ENCODE assay signal across 8 mouse cellular contexts in the genomic region with DNA sequence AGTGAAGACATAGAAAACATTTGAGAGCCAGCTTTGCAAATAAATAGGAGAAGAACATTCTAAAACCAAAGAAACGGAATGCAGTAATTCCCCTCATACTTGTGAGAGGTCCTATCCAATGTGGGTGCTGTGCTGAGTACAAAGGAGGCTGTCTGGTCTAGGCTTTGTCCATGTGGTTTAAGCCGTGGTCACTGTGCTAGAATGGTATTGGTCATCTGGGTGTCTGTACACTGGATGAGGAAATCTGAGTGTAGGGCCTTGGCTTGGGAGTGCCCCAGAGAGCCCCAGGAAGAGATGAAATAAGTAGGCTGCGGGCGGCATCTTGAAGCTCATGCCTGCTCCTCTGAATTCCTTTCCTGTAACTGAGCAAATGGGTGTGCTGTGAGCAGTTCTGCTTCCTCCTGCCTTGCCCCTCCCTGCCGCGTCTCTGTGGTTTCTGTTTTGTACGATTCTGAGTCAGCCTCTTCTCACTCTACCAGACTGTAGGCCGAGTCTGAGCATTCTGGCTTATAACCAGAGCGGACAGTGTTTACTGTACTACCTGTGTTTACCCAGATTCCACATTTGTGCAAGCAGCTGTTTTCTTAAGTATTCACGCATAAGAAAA.
DNase-seq lines count a peak whose midpoint lies in the region; ATAC-seq and TF ChIP-seq lines count a peak whose summit lies in the region.

No protein-coding gene starts in this region.

- 0 out of 2 replicates have a peak overlapping the region, but pooled peaks have one; percentile 36 for H3K27ac ChIP-seq in midbrain, embryonic 13.5 days
- no peak overlapping the region for H3K27ac ChIP-seq in midbrain, embryonic 15.5 days
- peak overlapping the region; percentile 54; the same call in 1 of the 2 replicates for H3K27ac ChIP-seq in kidney, postnatal 0 days

- no peak overlapping the region for H3K9ac ChIP-seq in midbrain, embryonic 13.5 days (replicated peaks)
- H3K9ac ChIP-seq in midbrain, embryonic 15.5 days, result no peak overlapping the region
- no peak overlapping the region for H3K9ac ChIP-seq in kidney, postnatal 0 days (ENCODE audit: low read depth, low read length)

- no peak overlapping the region for H3K4me3 ChIP-seq in midbrain, embryonic 13.5 days (replicated peaks)
- H3K4me3 ChIP-seq in midbrain, embryonic 15.5 days, result no peak overlapping the region
- no peak overlapping the region for H3K4me3 ChIP-seq in kidney, postnatal 0 days (replicated peaks; ENCODE audit: low read depth, low read length)
- peak overlapping the region; percentile 90 for H3K4me3 ChIP-seq in megakaryocyte, embryonic 14.5 days (replicated peaks)

- peaks cover 20% of the 10 kb centered on the region for H3K36me3 ChIP-seq in midbrain, embryonic 13.5 days
- peaks cover 10% of the 10 kb centered on the region; the same call in 1 of the 2 replicates for H3K36me3 ChIP-seq in midbrain, embryonic 15.5 days (replicated peaks)
- H3K36me3 ChIP-seq in kidney, postnatal 0 days (ENCODE audit: insufficient read depth, low read length), result no peaks in the 10 kb centered on the region
- H3K36me3 ChIP-seq in megakaryocyte, embryonic 14.5 days (replicated peaks; ENCODE audit: low read length), result peaks cover 45% of the 10 kb centered on the region

- no peak for ATAC-seq in midbrain, embryonic 13.5 days
- ATAC-seq in midbrain, embryonic 15.5 days (replicated peaks), result no peak
- ATAC-seq in kidney, postnatal 0 days (replicated peaks; ENCODE audit: low FRiP score, low read depth), result no peak

- peaks cover 10% of the 10 kb centered on the region for H3K4me1 ChIP-seq in midbrain, embryonic 13.5 days (replicated peaks)
- peaks cover 9% of the 10 kb centered on the region for H3K4me1 ChIP-seq in midbrain, embryonic 15.5 days
- H3K4me1 ChIP-seq in kidney, postnatal 0 days (replicated peaks; ENCODE audit: insufficient read depth, low read length), result peaks cover 8% of the 10 kb centered on the region; the same call in 1 of the 2 replicates
- H3K4me1 ChIP-seq in megakaryocyte, embryonic 14.5 days, result peaks cover 61% of the 10 kb centered on the region

- TF ChIP-seq CTCF in kidney, postnatal 0 days (IDR thresholded peaks at IDR 0.05; ENCODE audit: low read depth), result no peak

- no peaks in the 10 kb centered on the region for H3K27me3 ChIP-seq in midbrain, embryonic 13.5 days
- no peaks in the 10 kb centered on the region for H3K27me3 ChIP-seq in midbrain, embryonic 15.5 days (replicated peaks)
- no peaks in the 10 kb centered on the region for H3K27me3 ChIP-seq in kidney, postnatal 0 days (ENCODE audit: insufficient read depth, low read length)
- H3K27me3 ChIP-seq in megakaryocyte, embryonic 14.5 days (replicated peaks), result peaks cover 4% of the 10 kb centered on the region

- no peaks in the 10 kb centered on the region for H3K9me3 ChIP-seq in midbrain, embryonic 13.5 days
- H3K9me3 ChIP-seq in midbrain, embryonic 15.5 days, result no peaks in the 10 kb centered on the region
- no peaks in the 10 kb centered on the region for H3K9me3 ChIP-seq in kidney, postnatal 0 days (replicated peaks; ENCODE audit: low read length)
- H3K9me3 ChIP-seq in megakaryocyte, embryonic 14.5 days, result no peaks in the 10 kb centered on the region

- DNase-seq in adrenal gland, adult (ENCODE audit: inconsistent age in 2 of 2, low spot score in 1 of 2), result peak; percentile 79 to 89
- DNase-seq in heart, adult 9 months (ENCODE audit: low spot score in 2 of 2), result peak; percentile 55 to 66
- DNase-seq in kidney, postnatal 0 days (ENCODE audit: low spot score), result peak; percentile 49
- peak; percentile 80 for DNase-seq in thymus, postnatal 0 days (ENCODE audit: low spot score)
- no peak for DNase-seq in cerebellum, adult 9-11 months

- 89% methylated on average over 10 of the region's 10 CpGs for WGBS in midbrain, embryonic 13.5 days
- WGBS in midbrain, embryonic 15.5 days, result 80% methylated on average over 10 of the region's 10 CpGs
- 60% methylated on average over 10 of the region's 10 CpGs for WGBS in kidney, postnatal 0 days

- H3K4me2 ChIP-seq in midbrain, embryonic 13.5 days (replicated peaks), result no peak overlapping the region
- no peak overlapping the region for H3K4me2 ChIP-seq in midbrain, embryonic 15.5 days
- no peak overlapping the region for H3K4me2 ChIP-seq in kidney, postnatal 0 days (ENCODE audit: low read length)
